Mouse (Mus musculus): Measurements from ENCODE around the gene Prkcz. TPM values are rescaled to one million over a fixed set of nuclear protein-coding genes. Genes with fewer than 3 reads are reported as not detected.

Gene Prkcz
- polyA plus RNA-seq, 1 experiment from 2014 or later, result 63.3 TPM

GRCm38 (mm10) chr4:155245770-155246492 lies 115.2 kb downstream of the Prkcz start:
- no peak overlapping the region for H3K27ac ChIP-seq
- ATAC-seq (ENCODE audit: low FRiP score), result no peak
- H3K9me3 ChIP-seq, result no peaks in the 10 kb centered on the region
- no peaks in the 10 kb centered on the region for H3K27me3 ChIP-seq
- H3K4me1 ChIP-seq (replicated peaks), result peaks cover 20% of the 10 kb centered on the region
- WGBS, result 68% methylated on average over 6 of the region's 6 CpGs
- no peaks in the 10 kb centered on the region for H3K36me3 ChIP-seq
- H3K4me2 ChIP-seq, result no peak overlapping the region
- no peak overlapping the region for H3K9ac ChIP-seq
- no peak overlapping the region for H3K4me3 ChIP-seq

GRCm38 (mm10) chr4:155243233-155243632 lies 117.9 kb downstream of the Prkcz start:
- Histone ChIP-seq H3K27ac (no peak overlapping the region), H3K4me2 (no peak overlapping the region), H3K9me3 (no peaks in the 10 kb centered on the region), H3K36me3 (no peaks in the 10 kb centered on the region), H3K27me3 (no peaks in the 10 kb centered on the region), H3K4me3 (no peak overlapping the region), H3K9ac (no peak overlapping the region), H3K4me1 (replicated peaks) (peaks cover 10% of the 10 kb centered on the region)
- ATAC-seq (ENCODE audit: low FRiP score), result no peak
- 92% methylated on average over 12 of the region's 12 CpGs for WGBS

GRCm38 (mm10) chr4:155242292-155242691 lies 118.9 kb downstream of the Prkcz start:
- no peak for ATAC-seq (ENCODE audit: low FRiP score)
- H3K36me3 ChIP-seq, result no peaks in the 10 kb centered on the region
- H3K27me3 ChIP-seq, result no peaks in the 10 kb centered on the region
- peaks cover 10% of the 10 kb centered on the region for H3K4me1 ChIP-seq (replicated peaks)
- 92% methylated on average over 5 of the region's 5 CpGs for WGBS
- no peak overlapping the region for H3K4me3 ChIP-seq
- no peaks in the 10 kb centered on the region for H3K9me3 ChIP-seq
- no peak overlapping the region for H3K27ac ChIP-seq
- H3K9ac ChIP-seq, result no peak overlapping the region
- H3K4me2 ChIP-seq, result no peak overlapping the region

GRCm38 (mm10) chr4:155241789-155242188 lies 119.4 kb downstream of the Prkcz start:
- no peaks in the 10 kb centered on the region for H3K36me3 ChIP-seq
- H3K9ac ChIP-seq, result no peak overlapping the region
- no peak overlapping the region for H3K27ac ChIP-seq
- ATAC-seq (ENCODE audit: low FRiP score), result no peak
- 80% methylated on average over 9 of the region's 9 CpGs for WGBS
- no peak overlapping the region for H3K4me2 ChIP-seq
- no peak overlapping the region for H3K4me3 ChIP-seq
- H3K27me3 ChIP-seq, result no peaks in the 10 kb centered on the region
- no peaks in the 10 kb centered on the region for H3K9me3 ChIP-seq
- peaks cover 12% of the 10 kb centered on the region for H3K4me1 ChIP-seq (replicated peaks)

- Histone ChIP-seq H3K27me3 (no peaks in the 10 kb centered on the region), H3K4me3 (no peak overlapping the region), H3K36me3 (no peaks in the 10 kb centered on the region), H3K27ac (no peak overlapping the region), H3K4me1 (replicated peaks) (peaks cover 28% of the 10 kb centered on the region), H3K4me2 (no peak overlapping the region), H3K9ac (no peak overlapping the region; the same call in 1 of the 2 replicates), H3K9me3 (no peaks in the 10 kb centered on the region)
- ATAC-seq (ENCODE audit: low FRiP score), result no peak
- 64% methylated on average over 6 of the region's 6 CpGs for WGBS
Measured at GRCm38 (mm10) chr4:155239494-155239893, 121.7 kb downstream of the Prkcz start.

- 60% methylated on average over 5 of the region's 5 CpGs for WGBS
- peaks cover 41% of the 10 kb centered on the region for H3K4me1 ChIP-seq (replicated peaks)
Measured at GRCm38 (mm10) chr4:155238276-155238675, 122.9 kb downstream of the Prkcz start.

GRCm38 (mm10) chr4:155236737-155237385 lies 124.3 kb downstream of the Prkcz start:
- Histone ChIP-seq H3K27ac (no peak overlapping the region; the same call in 1 of the 2 replicates), H3K4me2 (no peak overlapping the region), H3K9me3 (no peaks in the 10 kb centered on the region), H3K9ac (no peak overlapping the region; the same call in 1 of the 2 replicates), H3K27me3 (no peaks in the 10 kb centered on the region), H3K4me1 (replicated peaks) (peaks cover 43% of the 10 kb centered on the region), H3K36me3 (no peaks in the 10 kb centered on the region), H3K4me3 (no peak overlapping the region)
- no peak for ATAC-seq (ENCODE audit: low FRiP score)
- 76% methylated on average over 12 of the region's 12 CpGs for WGBS

More at GRCm38 (mm10) chr4:155238276-155238675, 122.9 kb downstream of the Prkcz start:
- H3K4me3 ChIP-seq, result no peak overlapping the region
- no peak overlapping the region for H3K27ac ChIP-seq
- no peak overlapping the region for H3K4me2 ChIP-seq
- no peaks in the 10 kb centered on the region for H3K9me3 ChIP-seq
- H3K9ac ChIP-seq, result no peak overlapping the region
- no peak for ATAC-seq (ENCODE audit: low FRiP score)
- H3K36me3 ChIP-seq, result no peaks in the 10 kb centered on the region
- H3K27me3 ChIP-seq, result no peaks in the 10 kb centered on the region

GRCm38 (mm10) chr4:155235311-155236119 lies 125.6 kb downstream of the Prkcz start:
- peak overlapping the region; percentile 93 for H3K27ac ChIP-seq
- no peaks in the 10 kb centered on the region for H3K9me3 ChIP-seq
- 14% methylated on average over 18 of the region's 18 CpGs for WGBS
- H3K4me3 ChIP-seq, result no peak overlapping the region
- ATAC-seq (ENCODE audit: low FRiP score), result peak; percentile 82
- peaks cover 47% of the 10 kb centered on the region for H3K4me1 ChIP-seq (replicated peaks)
- H3K27me3 ChIP-seq, result no peaks in the 10 kb centered on the region
- peak overlapping the region; percentile 73 for H3K9ac ChIP-seq
- H3K4me2 ChIP-seq, result peak overlapping the region; percentile 43
- H3K36me3 ChIP-seq, result no peaks in the 10 kb centered on the region

GRCm38 (mm10) chr4:155234371-155235310 lies 126.5 kb downstream of the Prkcz start:
- peak overlapping the region; percentile 93 for H3K27ac ChIP-seq
- H3K9ac ChIP-seq, result peak overlapping the region; percentile 73
- H3K4me3 ChIP-seq, result no peak overlapping the region
- H3K4me1 ChIP-seq (replicated peaks), result peaks cover 47% of the 10 kb centered on the region
- ATAC-seq (ENCODE audit: low FRiP score), result no peak; the same call in 1 of the 2 replicates
- H3K4me2 ChIP-seq, result peak overlapping the region; percentile 43; the same call in 1 of the 2 replicates
- no peaks in the 10 kb centered on the region for H3K36me3 ChIP-seq
- no peaks in the 10 kb centered on the region for H3K27me3 ChIP-seq
- 63% methylated on average over 8 of the region's 8 CpGs for WGBS
- no peaks in the 10 kb centered on the region for H3K9me3 ChIP-seq

- Histone ChIP-seq H3K9ac (peak overlapping the region; percentile 73), H3K27me3 (no peaks in the 10 kb centered on the region), H3K36me3 (no peaks in the 10 kb centered on the region), H3K9me3 (no peaks in the 10 kb centered on the region), H3K4me2 (no peak overlapping the region), H3K27ac (peak overlapping the region; percentile 93), H3K4me3 (no peak overlapping the region), H3K4me1 (replicated peaks) (peaks cover 47% of the 10 kb centered on the region)
- no peak for ATAC-seq (ENCODE audit: low FRiP score)
- WGBS, result 22% methylated on average over 10 of the region's 10 CpGs
Measured at GRCm38 (mm10) chr4:155233878-155234277, 127.3 kb downstream of the Prkcz start.

GRCm38 (mm10) chr4:155228461-155228860 lies 132.7 kb downstream of the Prkcz start:
- no peak overlapping the region for H3K4me2 ChIP-seq
- no peak overlapping the region for H3K27ac ChIP-seq
- no peak for ATAC-seq (ENCODE audit: low FRiP score)
- H3K9me3 ChIP-seq, result no peaks in the 10 kb centered on the region
- H3K27me3 ChIP-seq, result 0 out of 2 replicates have a peak, but pooled peaks cover 3% of the 10 kb centered on the region
- H3K9ac ChIP-seq, result no peak overlapping the region
- no peaks in the 10 kb centered on the region for H3K36me3 ChIP-seq
- WGBS, result 83% methylated on average over 5 of the region's 5 CpGs
- peaks cover 14% of the 10 kb centered on the region for H3K4me1 ChIP-seq (replicated peaks)
- no peak overlapping the region for H3K4me3 ChIP-seq
